Mouse (Mus musculus): ENCODE measurements at regions not wholly inside any gene's neighbourhood (a gene's known extent, or its start where the extent isn't known, plus 50 kb on each side); places are given as distances from the start of the nearest gene placed in this dataset.

GRCm38 (mm10) chr3:105191303-105191702, 124.7 kb downstream of the 4930564D02Rik start:
- TF ChIP-seq CTCF (IDR thresholded peaks at IDR 0.05; ENCODE audit: low read depth) = no peak
- no peak for TF ChIP-seq EP300 (IDR thresholded peaks at IDR 0.05; ENCODE audit: low read depth)

Data from liver, embryonic 14.5 days (tissue).